Comparison of ENCODE assay signal across 31 mouse cellular contexts in the genomic region with DNA sequence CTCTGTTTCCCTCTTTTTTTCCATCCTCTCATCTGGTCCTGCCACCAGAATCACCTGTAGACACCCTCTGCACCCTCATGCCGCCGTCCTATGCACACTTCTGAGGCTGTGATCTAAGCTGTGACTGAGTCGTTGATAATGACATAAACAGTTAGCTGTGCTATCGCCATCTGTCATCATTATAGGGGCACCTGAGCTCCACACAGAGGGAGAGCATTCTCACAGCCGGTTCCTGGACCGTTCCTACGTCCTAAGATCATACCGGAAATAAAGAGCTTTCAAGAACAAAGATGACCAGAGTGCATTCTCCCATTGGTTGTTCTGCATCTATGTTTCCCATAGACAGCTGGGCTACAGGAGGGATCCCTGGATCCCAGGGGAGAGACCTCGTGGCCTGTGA. TPM values are rescaled to one million over a fixed set of nuclear protein-coding genes. Genes with fewer than 3 reads are reported as not detected.
A peak's percentile ranks its signal among the peaks of the same experiment; 100 is the strongest.
DNase-seq lines count a peak whose midpoint lies in the region; ATAC-seq lines count a peak whose summit lies in the region.
"Had no signal": no experiment of that assay in that cellular context is flagged by ENCODE, and none has a peak within 500 bp of the region (broad histone marks: within the 10 kb centered on the region; RNA-seq: fewer than 3 reads in every experiment).

No protein-coding gene starts in this region.

- intact Hi-C loops in left cerebral cortex, postnatal 4 days (cut with DNase I) = no loop called here

- no peak overlapping the region for H3K27ac ChIP-seq in forebrain, embryonic 14.5 days (ENCODE audit: low read depth, low read length)
- no peak overlapping the region; the same call in 1 of the 2 replicates for H3K27ac ChIP-seq in forebrain, embryonic 13.5 days
- no peak overlapping the region; the same call in 1 of the 2 replicates for H3K27ac ChIP-seq in neural tube, embryonic 14.5 days (ENCODE audit: low read depth, low read length)
- no peak overlapping the region for H3K27ac ChIP-seq in kidney, embryonic 14.5 days (ENCODE audit: low read depth, low read length)
- H3K27ac ChIP-seq: hindbrain, embryonic 15.5 days; intestine, embryonic 15.5 days; kidney, postnatal 0 days; limb, embryonic 10.5 days; limb, embryonic 15.5 days; liver, embryonic 13.5 days had no signal

- 0 out of 2 replicates have a peak, but pooled peaks cover 5% of the 10 kb centered on the region for H3K4me1 ChIP-seq in forebrain, embryonic 14.5 days (ENCODE audit: control insufficient read depth, insufficient read depth, low read length)
- peaks cover 23% of the 10 kb centered on the region for H3K4me1 ChIP-seq in forebrain, embryonic 13.5 days
- peaks cover 15% of the 10 kb centered on the region; the same call in 1 of the 2 replicates for H3K4me1 ChIP-seq in neural tube, embryonic 14.5 days (ENCODE audit: control insufficient read depth, insufficient read depth, low read length)
- H3K4me1 ChIP-seq in kidney, embryonic 14.5 days (ENCODE audit: control insufficient read depth, insufficient read depth, low read length) = no peaks in the 10 kb centered on the region
- H3K4me1 ChIP-seq: intestine, embryonic 15.5 days; limb, embryonic 15.5 days; liver, embryonic 13.5 days had no signal

- no peaks in the 10 kb centered on the region for H3K9me3 ChIP-seq in forebrain, embryonic 14.5 days (replicated peaks; ENCODE audit: control insufficient read depth, low read length)
- no peaks in the 10 kb centered on the region for H3K9me3 ChIP-seq in forebrain, embryonic 13.5 days (replicated peaks)
- no peaks in the 10 kb centered on the region for H3K9me3 ChIP-seq in neural tube, embryonic 14.5 days (ENCODE audit: control insufficient read depth, low read length)
- H3K9me3 ChIP-seq in kidney, embryonic 14.5 days (ENCODE audit: control insufficient read depth, low read length) = no peaks in the 10 kb centered on the region
- H3K9me3 ChIP-seq: hindbrain, embryonic 15.5 days; intestine, embryonic 15.5 days; limb, embryonic 10.5 days; limb, embryonic 15.5 days; liver, embryonic 13.5 days; megakaryocyte, embryonic 14.5 days had no signal

- DNase-seq in forebrain, embryonic 14.5 days (ENCODE audit: low spot score) = peak; percentile 22
- DNase-seq in left cerebral cortex, postnatal 4 days = peak; percentile 27
- DNase-seq in left cerebral cortex, adult 11 months (ENCODE audit: low spot score) = no peak
- DNase-seq in neural tube, embryonic 10.5 days (ENCODE audit: extremely low spot score, low spot score) = no peak
- DNase-seq: adrenal gland, adult 2 months; adrenal gland, postnatal 36 days; cerebellum, adult 9-10 months; gastrocnemius, postnatal 14 days; kidney, adult 2 months; kidney, postnatal 4 days; liver, embryonic 13.5 days; right cerebral cortex, adult 18-20 months; spleen, adult 18-20 months; thymus, adult 18-20 months; thymus, postnatal 25 days had no signal

- peak; percentile 32; the same call in 1 of the 2 replicates for ATAC-seq in forebrain, embryonic 14.5 days
- ATAC-seq in forebrain, embryonic 13.5 days = no peak
- peak; percentile 35 for ATAC-seq in neural tube, embryonic 14.5 days (ENCODE audit: low read depth)
- no peak for ATAC-seq in kidney, embryonic 14.5 days (ENCODE audit: low FRiP score, low TSS enrichment)
- ATAC-seq: activated CD4-positive, CD25-positive, alpha-beta regulatory T cell, adult 4 months; intestine, embryonic 15.5 days had no signal

- no peaks in the 10 kb centered on the region for H3K27me3 ChIP-seq in forebrain, embryonic 14.5 days (replicated peaks; ENCODE audit: control insufficient read depth, insufficient read depth, low read length)
- no peaks in the 10 kb centered on the region for H3K27me3 ChIP-seq in forebrain, embryonic 13.5 days
- H3K27me3 ChIP-seq in neural tube, embryonic 14.5 days (ENCODE audit: control insufficient read depth, insufficient read depth, low read length) = no peaks in the 10 kb centered on the region
- H3K27me3 ChIP-seq in kidney, embryonic 14.5 days (ENCODE audit: control insufficient read depth, insufficient read depth, low read length) = no peaks in the 10 kb centered on the region
- H3K27me3 ChIP-seq: hindbrain, embryonic 15.5 days; intestine, embryonic 15.5 days; limb, embryonic 15.5 days; liver, embryonic 13.5 days had no signal

- 69% methylated on average over 9 of the region's 9 CpGs for WGBS in forebrain, embryonic 14.5 days
- WGBS in forebrain, embryonic 13.5 days = 70% methylated on average over 9 of the region's 9 CpGs
- WGBS in neural tube, embryonic 14.5 days = 36% methylated on average over 9 of the region's 9 CpGs
- WGBS in kidney, embryonic 14.5 days = 81% methylated on average over 9 of the region's 9 CpGs

- no peak overlapping the region for H3K4me3 ChIP-seq in forebrain, embryonic 14.5 days (ENCODE audit: low read depth, low read length)
- H3K4me3 ChIP-seq in forebrain, embryonic 13.5 days = no peak overlapping the region
- H3K4me3 ChIP-seq in neural tube, embryonic 14.5 days (ENCODE audit: low read depth, low read length) = no peak overlapping the region
- H3K4me3 ChIP-seq in kidney, embryonic 14.5 days (ENCODE audit: low read length) = no peak overlapping the region
- H3K4me3 ChIP-seq: erythroblast, embryonic 14.5 days; hindbrain, embryonic 15.5 days; intestine, embryonic 15.5 days; limb, embryonic 10.5 days; limb, embryonic 15.5 days; liver, embryonic 13.5 days; megakaryocyte, embryonic 14.5 days had no signal

- no peaks in the 10 kb centered on the region for H3K36me3 ChIP-seq in forebrain, embryonic 14.5 days (ENCODE audit: control insufficient read depth, insufficient read depth, low read length)
- no peaks in the 10 kb centered on the region for H3K36me3 ChIP-seq in forebrain, embryonic 13.5 days (ENCODE audit: poor library complexity, severe bottlenecking)
- no peaks in the 10 kb centered on the region for H3K36me3 ChIP-seq in neural tube, embryonic 14.5 days (ENCODE audit: control insufficient read depth, insufficient read depth, low read length)
- H3K36me3 ChIP-seq in kidney, embryonic 14.5 days (ENCODE audit: control insufficient read depth, insufficient read depth, low read length) = no peaks in the 10 kb centered on the region
- H3K36me3 ChIP-seq: hindbrain, embryonic 15.5 days; intestine, embryonic 15.5 days; limb, embryonic 10.5 days; limb, embryonic 15.5 days; liver, embryonic 13.5 days had no signal

- H3K4me2 ChIP-seq in forebrain, embryonic 14.5 days (ENCODE audit: low read length) = no peak overlapping the region
- no peak overlapping the region for H3K4me2 ChIP-seq in forebrain, embryonic 13.5 days
- no peak overlapping the region for H3K4me2 ChIP-seq in neural tube, embryonic 14.5 days (ENCODE audit: low read depth, low read length)
- no peak overlapping the region for H3K4me2 ChIP-seq in kidney, embryonic 14.5 days (replicated peaks; ENCODE audit: low read depth, low read length)
- H3K4me2 ChIP-seq: hindbrain, embryonic 15.5 days; intestine, embryonic 15.5 days; limb, embryonic 15.5 days; liver, embryonic 13.5 days had no signal

- no peak overlapping the region for H3K9ac ChIP-seq in forebrain, embryonic 14.5 days (ENCODE audit: low read length)
- H3K9ac ChIP-seq in forebrain, embryonic 13.5 days = no peak overlapping the region
- no peak overlapping the region for H3K9ac ChIP-seq in neural tube, embryonic 14.5 days (replicated peaks; ENCODE audit: low read depth, low read length)
- no peak overlapping the region for H3K9ac ChIP-seq in kidney, embryonic 14.5 days (ENCODE audit: low read depth, low read length)
- H3K9ac ChIP-seq: hindbrain, embryonic 15.5 days; intestine, embryonic 15.5 days; limb, embryonic 15.5 days; liver, embryonic 13.5 days had no signal

RNA-seq across cellular contexts. Expression of a gene that starts 28.6 kb away (rescaled TPM):
- polyA plus RNA-seq in forebrain, embryonic 14.5 days (2014; fragmentation: Nextera tagmentation; extraction: Ambion mirVana) = 16.6 and 17.9 TPM in 2 replicates
- polyA plus RNA-seq in forebrain, embryonic 13.5 days (2015; fragmentation: Nextera tagmentation; extraction: Ambion mirVana) = 20.3 and 22.1 TPM in 2 replicates
- 10 to 100 TPM; 59.6 to 63.5 TPM for total RNA-seq in left cerebral cortex, postnatal 4 days (2021)
- 43.6 and 45.9 TPM in 2 replicates for polyA plus RNA-seq in neural tube, embryonic 14.5 days (2014; fragmentation: Nextera tagmentation; extraction: Ambion mirVana)
- 0.16 TPM in 1 of 2 replicates, not detected in the other for polyA plus RNA-seq in kidney, embryonic 14.5 days (2014; fragmentation: Nextera tagmentation; extraction: Ambion mirVana)
- total RNA-seq: adrenal gland, adult 2 months; adrenal gland, postnatal 36 days; CH12.LX; gastrocnemius, postnatal 14 days; granulocyte monocyte progenitor cell, adult 5-6 weeks; heart, postnatal 14 days had no signal
- polyA plus RNA-seq: activated CD4-positive, CD25-positive, alpha-beta regulatory T cell, adult 4 months; adrenal gland, adult 2 months; C2C12; erythroblast, embryonic 14.5 days; kidney, adult 2 months; kidney, postnatal 0 days; limb, embryonic 10.5 days; stomach, embryonic 16.5 days had no signal

Comparison
In these comparisons a context has a peak if more than half of its experiments do, and no peak if none do; other contexts are left out.
1. ATAC-seq: peak in forebrain, embryonic 14.5 days (single experiment) and neural tube, embryonic 14.5 days (single experiment); none in forebrain, embryonic 13.5 days (single experiment) and kidney, embryonic 14.5 days (single experiment).
2. DNase-seq: peak in forebrain, embryonic 14.5 days (single experiment) and left cerebral cortex, postnatal 4 days (single experiment); none in left cerebral cortex, adult 11 months (single experiment) and neural tube, embryonic 10.5 days (single experiment).
3. RNA of a gene that starts 28.6 kb away (polyA plus RNA-seq): 43.6 to 45.9 TPM in neural tube, embryonic 14.5 days, 20.3 to 22.1 TPM in forebrain, embryonic 13.5 days and 16.6 to 17.9 TPM in forebrain, embryonic 14.5 days; 0.16 TPM in kidney, embryonic 14.5 days; every median in the first group is over 10 times any median in the second.